ENCODE assay signal across 29 mouse cellular contexts in the genomic region with DNA sequence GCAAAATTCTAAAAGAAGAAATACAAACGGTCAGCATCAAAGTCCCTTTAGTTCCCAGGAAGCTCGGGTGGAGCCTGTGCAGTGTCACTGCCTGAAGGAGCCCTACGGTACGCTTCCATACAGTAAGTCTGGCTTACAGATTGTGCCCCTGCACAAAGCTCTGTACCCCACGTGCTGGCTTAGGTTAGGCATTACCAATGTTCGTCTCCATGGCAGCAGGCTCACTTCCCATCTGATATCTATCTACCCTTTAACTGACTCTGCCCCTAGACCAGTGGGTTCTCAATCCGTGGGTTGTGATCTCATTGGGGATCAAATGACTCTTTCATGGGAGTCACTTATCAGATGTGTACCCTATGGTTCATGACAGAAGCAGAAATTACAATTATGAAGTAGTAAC. TPM values are rescaled to one million over a fixed set of nuclear protein-coding genes. Genes with fewer than 3 reads are reported as not detected.
"Had no signal": no experiment of that assay in that cellular context is flagged by ENCODE, and none has a peak within 500 bp of the region (broad histone marks: within the 10 kb centered on the region; RNA-seq: fewer than 3 reads in every experiment).

No protein-coding gene starts in this region.

- H3K4me2 ChIP-seq: heart, embryonic 12.5 days; hindbrain, embryonic 13.5 days; hindbrain, embryonic 15.5 days; kidney, embryonic 15.5 days; limb, embryonic 13.5 days; limb, embryonic 15.5 days; liver, embryonic 12.5 days had no signal

- H3K4me3 ChIP-seq: heart, adult 2 months; heart, embryonic 10.5 days; heart, embryonic 12.5 days; hindbrain, embryonic 13.5 days; hindbrain, embryonic 15.5 days; kidney, embryonic 15.5 days; limb, embryonic 13.5 days; limb, embryonic 15.5 days; liver, embryonic 12.5 days had no signal

- H3K9me3 ChIP-seq: heart, embryonic 10.5 days; heart, embryonic 12.5 days; hindbrain, embryonic 13.5 days; hindbrain, embryonic 15.5 days; kidney, embryonic 15.5 days; limb, embryonic 13.5 days; limb, embryonic 15.5 days; liver, embryonic 12.5 days had no signal

- ATAC-seq: hindbrain, postnatal 0 days; intestine, embryonic 16.5 days; liver, embryonic 12.5 days had no signal

- H3K4me1 ChIP-seq: hindbrain, embryonic 15.5 days had no signal

- H3K9ac ChIP-seq: heart, embryonic 12.5 days; hindbrain, embryonic 13.5 days; hindbrain, embryonic 15.5 days; kidney, embryonic 15.5 days; limb, embryonic 13.5 days; limb, embryonic 15.5 days; liver, embryonic 12.5 days had no signal

- H3K36me3 ChIP-seq: heart, embryonic 10.5 days; heart, embryonic 12.5 days; hindbrain, embryonic 13.5 days; hindbrain, embryonic 15.5 days; kidney, embryonic 15.5 days; limb, embryonic 13.5 days; limb, embryonic 15.5 days; liver, embryonic 12.5 days had no signal

- H3K27me3 ChIP-seq: heart, embryonic 12.5 days; hindbrain, embryonic 13.5 days; hindbrain, embryonic 15.5 days; kidney, embryonic 15.5 days; limb, embryonic 13.5 days; limb, embryonic 15.5 days; liver, embryonic 12.5 days had no signal

- DNase-seq: gastrocnemius, postnatal 14 days; gastrocnemius, postnatal 36 days; heart, adult 11 months; heart, adult 2 months; heart, postnatal 14 days; heart, postnatal 36 days; kidney, adult 11 months; kidney, adult 2 months; kidney, adult 9 months; kidney, postnatal 14 days; kidney, postnatal 36 days; layer of hippocampus, adult 9-11 months; layer of hippocampus, postnatal 36 days; left cerebral cortex, postnatal 4 days had no signal

- H3K27ac ChIP-seq: heart, adult 2 months; heart, embryonic 10.5 days; hindbrain, embryonic 13.5 days; hindbrain, embryonic 15.5 days; hindbrain, postnatal 0 days; kidney, embryonic 15.5 days; kidney, postnatal 0 days; limb, embryonic 13.5 days; limb, embryonic 15.5 days; liver, embryonic 12.5 days had no signal

RNA-seq across cellular contexts. Expression of gene Apoh, which starts 27.4 kb away (rescaled TPM):
- total RNA-seq: heart, adult 2 months; heart, postnatal 14 days; heart, postnatal 36 days; hematopoietic stem cell, adult 5-6 weeks; hindbrain, postnatal 0 days; left cerebral cortex, postnatal 4 days had no signal
- polyA plus RNA-seq: heart, embryonic 14.5 days; intestine, embryonic 14.5 days; kidney, adult 2 months; limb, embryonic 11.5 days; limb, embryonic 13.5 days had no signal
